Mouse (Mus musculus) limb, embryonic 15.5 days (tissue): ENCODE measurements around the gene Fkbp1b. TPM values are rescaled to one million over a fixed set of nuclear protein-coding genes. Genes with fewer than 3 reads are reported as not detected.

ENCODE experiments used
- ATAC-seq: fragments of 200-750 bp; cut with Nextera tagmentation; 2 replicates; pipeline ENCODE4 v1.8.0; 2017; ENCODE audit warnings: low read depth, moderate TSS enrichment; ENCODE audit not compliant: insufficient number of reproducible peaks, low FRiP score, low TSS enrichment
- H3K27ac ChIP-seq: fragments of 300-500 bp; sonication (generic); 2 replicates; pipeline ENCODE4 v1.5.1; 2015; ENCODE audit warnings: moderate library complexity, mild to moderate bottlenecking, inconsistent platforms
- H3K27me3 ChIP-seq: fragments of 300-500 bp; sonication (generic); 2 replicates; pipeline ENCODE4 v1.6.1; 2015; ENCODE audit warnings: inconsistent platforms
- H3K36me3 ChIP-seq: fragments of 300-500 bp; sonication (generic); 2 replicates; pipeline ENCODE4 v1.6.1; 2015; ENCODE audit warnings: inconsistent platforms
- H3K4me1 ChIP-seq: fragments of 300-500 bp; sonication (generic); 2 replicates; pipeline ENCODE4 v1.6.1; 2015; ENCODE audit warnings: inconsistent platforms
- H3K4me2 ChIP-seq: fragments of 300-500 bp; sonication (generic); 2 replicates; pipeline ENCODE4 v1.6.1; 2015; ENCODE audit warnings: mild to moderate bottlenecking, inconsistent platforms
- H3K4me3 ChIP-seq: fragments of 300-500 bp; sonication (generic); 2 replicates; pipeline ENCODE4 v1.5.1; 2015; ENCODE audit warnings: mild to moderate bottlenecking, inconsistent platforms
- H3K9ac ChIP-seq: fragments of 300-500 bp; sonication (generic); 2 replicates; pipeline ENCODE4 v1.6.1; 2015; ENCODE audit warnings: inconsistent platforms
- H3K9me3 ChIP-seq: fragments of 300-500 bp; sonication (generic); 2 replicates; pipeline ENCODE4 v1.6.1; 2016; ENCODE audit warnings: inconsistent platforms
- WGBS: fragments of 180-500 bp; shearing (Covaris S2); methylation state at CpG from one replicate; pipeline ENCODE4 v1.1.7; 2015; 5-methylcytosine and 5-hydroxymethylcytosine counted together
- polyA plus RNA-seq: library from polyadenylated mRNA; unstranded; fragments of >200 nt; fragmentation: Nextera tagmentation; extraction: Ambion mirVana; gene quantifications from 2 replicates; pipeline ENCODE4 v1.2.1, GENCODE M21; 2015

Fkbp1b gene
- polyA plus RNA-seq, 1 experiment from 2014 or later = 14.0 TPM

DNA sequence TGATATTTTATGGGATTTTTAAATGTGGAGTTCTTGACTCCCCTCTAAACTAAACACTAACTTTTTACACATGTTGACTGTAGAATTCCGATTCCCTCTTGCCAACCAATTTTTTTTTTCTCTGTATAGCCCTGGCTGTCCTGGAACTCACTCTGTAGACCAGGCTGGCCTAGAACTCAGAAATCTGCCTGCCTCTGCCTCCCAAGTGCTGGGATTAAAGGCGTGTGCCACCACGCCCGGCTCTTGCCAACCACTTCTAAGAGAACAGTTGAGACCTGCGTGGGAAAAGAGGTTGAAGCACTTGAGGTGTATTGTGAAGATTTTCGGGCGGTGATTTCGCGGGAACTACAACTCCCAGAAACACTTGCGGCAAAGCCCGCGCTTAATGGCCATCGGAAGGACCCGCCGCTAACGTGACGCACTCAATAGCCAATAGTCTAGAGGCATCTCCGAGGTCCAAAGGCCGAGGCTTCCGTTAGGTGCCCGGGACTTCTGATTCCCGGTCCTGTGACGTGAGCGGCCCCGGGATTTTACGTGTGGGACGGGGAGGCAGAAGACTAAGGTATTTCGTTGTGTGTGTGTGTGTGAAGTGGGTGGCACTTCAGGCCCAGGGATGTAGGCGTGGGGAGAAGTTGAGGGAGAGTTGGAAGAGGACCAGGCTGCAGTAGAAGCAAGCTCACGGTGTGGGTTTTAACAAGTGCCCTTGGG is 1.7 kb upstream of the Fkbp1b start, which contains the start of gene Wdcp:
TSS of gene Wdcp (plus strand) at position 414 of the 708 bp plus-strand sequence.
- peak; percentile 85 for ATAC-seq
- Histone ChIP-seq H3K4me2 (peak within 1 kb of the TSS; percentile 56), H3K9me3 (no peaks in the 10 kb centered on the region), H3K36me3 (no peaks in the 10 kb centered on the region), H3K27ac (peak within 1 kb of the TSS; percentile 65), H3K9ac (peak within 1 kb of the TSS; percentile 33), H3K4me1 (peaks cover 19% of the 10 kb centered on the region), H3K4me3 (peak within 1 kb of the TSS; percentile 82), H3K27me3 (no peaks in the 10 kb centered on the region)
- WGBS = under 1% methylated on average over 30 of the region's 30 CpGs

GRCm38 (mm10) chr12:4842456-4842855 is 1.1 kb upstream of the Fkbp1b start:
- no peak overlapping the region for H3K4me3 ChIP-seq
- H3K36me3 ChIP-seq = 0 out of 2 replicates have a peak, but pooled peaks cover 1% of the 10 kb centered on the region
- no peaks in the 10 kb centered on the region for H3K9me3 ChIP-seq
- WGBS = 84% methylated on average over 8 of the region's 8 CpGs
- peaks cover 19% of the 10 kb centered on the region for H3K4me1 ChIP-seq
- H3K27me3 ChIP-seq = no peaks in the 10 kb centered on the region
- no peak overlapping the region for H3K27ac ChIP-seq
- H3K9ac ChIP-seq = no peak overlapping the region
- ATAC-seq = no peak
- H3K4me2 ChIP-seq = no peak overlapping the region

DNA sequence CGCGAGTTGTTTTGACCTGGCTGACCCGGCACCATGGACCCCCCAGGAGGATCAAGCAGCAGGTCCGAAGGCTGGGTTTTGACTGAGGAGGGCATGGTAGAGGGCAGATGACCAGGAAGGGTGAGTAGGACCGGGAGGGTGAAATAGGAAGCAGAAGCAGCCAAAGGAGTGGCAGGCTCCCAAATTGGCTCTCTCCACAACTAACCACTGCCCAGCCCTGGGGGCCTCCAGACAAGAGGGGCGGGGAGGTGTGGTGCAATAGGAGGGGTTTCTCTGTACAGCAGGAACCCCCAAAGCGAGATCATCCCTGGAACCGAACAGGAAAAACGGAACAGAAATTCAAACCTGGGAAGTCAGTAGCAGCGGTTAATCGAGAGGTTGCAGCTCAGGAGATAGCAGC is 650 bp downstream of the Fkbp1b start:
- WGBS = 1% methylated on average over 11 of the region's 11 CpGs
- peaks cover 19% of the 10 kb centered on the region for H3K4me1 ChIP-seq
- no peaks in the 10 kb centered on the region for H3K27me3 ChIP-seq
- H3K27ac ChIP-seq = no peak overlapping the region
- H3K36me3 ChIP-seq = peaks cover 3% of the 10 kb centered on the region; the same call in 1 of the 2 replicates
- no peaks in the 10 kb centered on the region for H3K9me3 ChIP-seq
- peak overlapping the region; percentile 82 for H3K4me3 ChIP-seq
- peak overlapping the region; percentile 93 for H3K4me2 ChIP-seq
- H3K9ac ChIP-seq = peak overlapping the region; percentile 68
- ATAC-seq = no peak; the same call in 1 of the 2 replicates

DNA sequence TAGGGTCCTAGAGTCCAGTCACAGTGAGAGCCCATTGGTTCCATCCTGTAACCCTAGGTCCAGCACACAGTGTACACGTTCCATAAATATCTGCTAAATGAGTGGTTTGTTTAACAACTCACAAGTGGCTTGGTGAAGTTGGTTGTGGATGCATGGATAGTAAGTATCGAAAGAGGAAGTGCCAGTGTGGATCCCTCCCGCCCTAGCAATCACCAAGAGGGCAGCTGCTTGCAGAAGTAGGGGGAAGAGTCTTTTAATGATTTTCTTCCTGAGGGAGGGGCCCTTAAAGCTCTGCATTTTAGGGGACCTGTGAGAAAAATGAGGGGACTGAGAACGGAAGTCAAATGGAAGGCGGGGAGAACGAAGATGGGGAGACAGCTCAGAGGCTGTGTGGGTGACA is 1.4 kb downstream of the Fkbp1b start:
- no peak for ATAC-seq
- H3K4me3 ChIP-seq = no peak overlapping the region
- 56% methylated on average over 6 of the region's 6 CpGs for WGBS
- H3K9ac ChIP-seq = no peak overlapping the region
- H3K4me2 ChIP-seq = peak overlapping the region; percentile 93; the same call in 1 of the 2 replicates
- H3K27me3 ChIP-seq = no peaks in the 10 kb centered on the region
- peaks cover 3% of the 10 kb centered on the region; the same call in 1 of the 2 replicates for H3K36me3 ChIP-seq
- H3K27ac ChIP-seq = no peak overlapping the region
- peaks cover 19% of the 10 kb centered on the region for H3K4me1 ChIP-seq
- H3K9me3 ChIP-seq = no peaks in the 10 kb centered on the region

DNA sequence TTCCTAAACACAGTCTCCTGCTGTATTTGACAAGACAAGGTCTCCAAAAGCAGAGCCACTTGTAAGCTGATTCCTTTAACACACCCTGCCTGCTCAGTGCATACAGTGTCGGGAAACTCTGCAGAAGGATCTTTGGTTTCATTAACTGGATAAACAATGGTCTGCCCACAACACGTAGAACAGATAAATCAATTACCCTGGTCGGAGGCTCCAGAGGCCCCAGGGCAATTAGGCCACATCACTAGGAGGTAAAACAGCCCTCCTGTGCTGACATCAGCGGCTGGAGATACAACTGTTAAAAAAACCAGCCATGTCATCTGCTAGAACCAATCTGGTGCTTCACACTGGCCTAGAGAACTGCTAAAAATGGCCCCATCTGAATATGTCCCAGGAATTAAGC is 4.4 kb downstream of the Fkbp1b start:
- peaks cover 12% of the 10 kb centered on the region for H3K36me3 ChIP-seq

GRCm38 (mm10) chr12:4827256-4827655 is 14.1 kb downstream of the Fkbp1b start:
- peaks cover 63% of the 10 kb centered on the region for H3K36me3 ChIP-seq
- no peaks in the 10 kb centered on the region for H3K9me3 ChIP-seq
- no peak overlapping the region for H3K4me2 ChIP-seq
- H3K27me3 ChIP-seq = no peaks in the 10 kb centered on the region
- H3K4me3 ChIP-seq = no peak overlapping the region
- no peak for ATAC-seq
- H3K4me1 ChIP-seq = no peaks in the 10 kb centered on the region
- H3K9ac ChIP-seq = no peak overlapping the region
- H3K27ac ChIP-seq = no peak overlapping the region
- 78% methylated on average over 3 of the region's 3 CpGs for WGBS

More for the DNA sequence above, 4.4 kb downstream of the Fkbp1b start:
- 30% methylated on average over 4 of the region's 4 CpGs for WGBS
- peaks cover 11% of the 10 kb centered on the region for H3K4me1 ChIP-seq
- no peaks in the 10 kb centered on the region for H3K9me3 ChIP-seq
- H3K4me2 ChIP-seq = no peak overlapping the region
- no peak overlapping the region for H3K4me3 ChIP-seq
- no peak for ATAC-seq
- H3K9ac ChIP-seq = no peak overlapping the region
- H3K27me3 ChIP-seq = no peaks in the 10 kb centered on the region
- H3K27ac ChIP-seq = no peak overlapping the region

GRCm38 (mm10) chr12:4817361-4818101 is 23.9 kb downstream of the Fkbp1b start, which contains the start of gene Sf3b6:
Sf3b6 (plus strand) TSS chr12:4817544.
- Histone ChIP-seq H3K27ac (peak within 1 kb of the TSS; percentile 94), H3K27me3 (no peaks in the 10 kb centered on the region), H3K36me3 (peaks cover 20% of the 10 kb centered on the region), H3K4me2 (peak within 1 kb of the TSS; percentile 72), H3K9ac (peak within 1 kb of the TSS; percentile 64), H3K4me3 (peak within 1 kb of the TSS; percentile 70), H3K9me3 (no peaks in the 10 kb centered on the region), H3K4me1 (peaks cover 13% of the 10 kb centered on the region; the same call in 1 of the 2 replicates)
- ATAC-seq = peak; percentile 94
- under 1% methylated on average over 48 of the region's 49 CpGs for WGBS

DNA sequence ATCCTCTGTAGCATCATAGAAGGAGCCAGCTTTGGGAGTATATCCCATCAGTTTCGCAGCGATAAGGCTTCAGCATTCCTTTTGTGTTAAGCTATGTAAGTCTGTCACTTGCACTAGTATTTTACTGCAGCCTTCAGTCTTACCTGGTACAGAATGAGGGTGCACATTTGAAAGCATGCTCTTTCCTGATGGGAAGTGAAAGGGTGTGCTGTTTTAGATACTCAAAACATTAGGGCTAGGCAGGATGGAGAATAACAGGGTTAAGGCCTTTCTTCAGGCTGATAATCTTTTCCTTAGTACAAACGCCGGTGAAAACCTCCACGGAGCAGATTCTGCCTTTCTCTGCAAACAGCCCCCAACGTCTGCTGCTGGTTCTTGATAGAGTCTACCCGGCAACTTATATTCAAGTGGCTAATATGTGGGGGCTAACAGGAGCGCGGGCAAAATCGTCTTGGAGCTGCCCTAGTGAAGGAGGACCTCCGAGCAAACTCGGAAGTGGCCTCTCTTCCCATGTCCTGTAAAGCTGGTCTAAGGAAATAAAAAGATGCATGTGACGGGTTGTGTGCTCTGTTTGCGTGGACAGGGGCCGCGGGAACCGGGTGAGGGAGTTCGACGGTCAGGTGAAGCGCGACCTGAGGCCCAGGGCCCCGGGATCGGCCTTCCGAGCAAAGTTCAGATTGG is 24.6 kb downstream of the Fkbp1b start:
- H3K27me3 ChIP-seq = no peaks in the 10 kb centered on the region
- peak overlapping the region; percentile 64 for H3K9ac ChIP-seq
- H3K27ac ChIP-seq = peak overlapping the region; percentile 94
- H3K9me3 ChIP-seq = no peaks in the 10 kb centered on the region
- H3K4me3 ChIP-seq = peak overlapping the region; percentile 70
- ATAC-seq = peak; percentile 50; the same call in 1 of the 2 replicates
- H3K4me2 ChIP-seq = peak overlapping the region; percentile 72
- peaks cover 14% of the 10 kb centered on the region for H3K36me3 ChIP-seq
- H3K4me1 ChIP-seq = peaks cover 13% of the 10 kb centered on the region; the same call in 1 of the 2 replicates
- WGBS = 9% methylated on average over 24 of the region's 24 CpGs

GRCm38 (mm10) chr12:4813636-4814035 is 27.8 kb downstream of the Fkbp1b start:
- Histone ChIP-seq H3K27ac (no peak overlapping the region), H3K9me3 (no peaks in the 10 kb centered on the region), H3K4me1 (peaks cover 12% of the 10 kb centered on the region; the same call in 1 of the 2 replicates), H3K4me2 (no peak overlapping the region), H3K27me3 (no peaks in the 10 kb centered on the region), H3K9ac (no peak overlapping the region), H3K4me3 (no peak overlapping the region), H3K36me3 (no peaks in the 10 kb centered on the region)
- ATAC-seq = no peak
- 63% methylated on average over 4 of the region's 4 CpGs for WGBS

GRCm38 (mm10) chr12:4811705-4812104 is 29.7 kb downstream of the Fkbp1b start:
- 52% methylated on average over 3 of the region's 3 CpGs for WGBS
- Histone ChIP-seq H3K4me1 (peaks cover 4% of the 10 kb centered on the region; the same call in 1 of the 2 replicates), H3K36me3 (no peaks in the 10 kb centered on the region), H3K27me3 (no peaks in the 10 kb centered on the region), H3K9me3 (no peaks in the 10 kb centered on the region), H3K9ac (no peak overlapping the region), H3K4me3 (no peak overlapping the region), H3K4me2 (no peak overlapping the region), H3K27ac (no peak overlapping the region)
- no peak for ATAC-seq

- H3K4me3 ChIP-seq = no peak overlapping the region
- WGBS = 78% methylated on average over 4 of the region's 4 CpGs
- no peak overlapping the region for H3K9ac ChIP-seq
- no peaks in the 10 kb centered on the region for H3K36me3 ChIP-seq
- H3K27me3 ChIP-seq = no peaks in the 10 kb centered on the region
- H3K27ac ChIP-seq = no peak overlapping the region
- ATAC-seq = no peak
- no peak overlapping the region for H3K4me2 ChIP-seq
- no peaks in the 10 kb centered on the region for H3K9me3 ChIP-seq
- H3K4me1 ChIP-seq = no peaks in the 10 kb centered on the region
Observed at GRCm38 (mm10) chr12:4811036-4811435, 30.4 kb downstream of the Fkbp1b start.
